Mouse (Mus musculus) stomach, postnatal 0 days (tissue): Measurements from ENCODE around the gene Rad54l.

Experiments
- CTCF ChIP-seq: IDR thresholded peaks from 2 replicates; pipeline ENCODE4 v1.5.1; 2016; ENCODE audit warnings: antibody characterized with exemption, low read depth, mild to moderate bottlenecking, moderate library complexity
- EP300 ChIP-seq: optimal IDR thresholded peaks from 2 replicates; pipeline ENCODE3; 2016; ENCODE audit warnings: antibody characterized with exemption

GRCm38 (mm10) chr4:116142269-116142668 is 18.8 kb upstream of the Rad54l start:
- TF ChIP-seq EP300 (no peak), CTCF (no peak)
